Mouse (Mus musculus) lung, postnatal 0 days (tissue): Measurements from ENCODE around the gene Wnt8b. TPM values are rescaled to one million over a fixed set of nuclear protein-coding genes. Genes with fewer than 3 reads are reported as not detected.

ENCODE experiments used
- ATAC-seq: fragments of 200-750 bp; cut with Nextera tagmentation; 2 replicates; pipeline ENCODE4 v1.8.0; 2017; ENCODE audit warnings: moderate library complexity
- DNase-seq: peaks from one replicate; pipeline ENCODE4 v3.0.0-alpha.2; 2016; ENCODE audit warnings: low spot score
- H3K27ac ChIP-seq: fragments of 300-500 bp; sonication (generic); 2 replicates; pipeline ENCODE4 v1.5.1; 2014; ENCODE audit warnings: antibody characterized with exemption, mild to moderate bottlenecking, low read length, mixed read lengths
- H3K27me3 ChIP-seq: fragments of 300-500 bp; sonication (generic); replicated peaks from 2 replicates; pipeline ENCODE4 v1.6.1; 2014; ENCODE audit warnings: low read length, mixed read lengths; ENCODE audit not compliant: insufficient read depth
- H3K36me3 ChIP-seq: fragments of 300-500 bp; sonication (generic); 2 replicates; pipeline ENCODE4 v1.6.1; 2014; ENCODE audit warnings: low read length, mixed read lengths; ENCODE audit not compliant: insufficient read depth
- H3K4me1 ChIP-seq: fragments of 300-500 bp; sonication (generic); 2 replicates; pipeline ENCODE4 v1.6.1; 2014; ENCODE audit warnings: antibody characterized with exemption, low read depth, low read length, mixed read lengths; ENCODE audit not compliant: insufficient read depth
- H3K4me2 ChIP-seq: fragments of 300-500 bp; sonication (generic); replicated peaks from 2 replicates; pipeline ENCODE4 v1.6.1; 2014; ENCODE audit warnings: low read depth, mild to moderate bottlenecking, low read length, moderate library complexity, mixed read lengths
- H3K4me3 ChIP-seq: fragments of 300-500 bp; sonication (generic); 2 replicates; pipeline ENCODE4 v1.5.1; 2014; ENCODE audit warnings: low read depth, low read length
- H3K9ac ChIP-seq: fragments of 300-500 bp; sonication (generic); replicated peaks from 2 replicates; pipeline ENCODE4 v1.6.1; 2014; ENCODE audit warnings: low read depth, mild to moderate bottlenecking
- H3K9me3 ChIP-seq: fragments of 300-500 bp; sonication (generic); 2 replicates; pipeline ENCODE4 v1.6.1; 2016; ENCODE audit warnings: low read length, mixed read lengths
- CTCF ChIP-seq: IDR thresholded peaks from 2 replicates; pipeline ENCODE4 v1.5.1; 2016; ENCODE audit warnings: antibody characterized with exemption, mild to moderate bottlenecking
- EP300 ChIP-seq: IDR thresholded peaks from 2 replicates; pipeline ENCODE4 v1.6.1; 2016; ENCODE audit warnings: antibody characterized with exemption, mild to moderate bottlenecking, control low read depth
- WGBS: fragments of 180-500 bp; shearing (Covaris S2); extraction: QIAGEN DNeasy Blood & Tissue Kit; methylation state at CpG from one replicate; pipeline ENCODE4 v1.1.7; 2014; 5-methylcytosine and 5-hydroxymethylcytosine counted together
- polyA plus RNA-seq: library from polyadenylated mRNA; unstranded; fragments of >200 nt; fragmentation: Nextera tagmentation; extraction: Ambion mirVana; gene quantifications from 2 replicates; pipeline ENCODE4 v1.2.1, GENCODE M21; 2015

Wnt8b gene
- not detected in 2 replicates for polyA plus RNA-seq

DNA sequence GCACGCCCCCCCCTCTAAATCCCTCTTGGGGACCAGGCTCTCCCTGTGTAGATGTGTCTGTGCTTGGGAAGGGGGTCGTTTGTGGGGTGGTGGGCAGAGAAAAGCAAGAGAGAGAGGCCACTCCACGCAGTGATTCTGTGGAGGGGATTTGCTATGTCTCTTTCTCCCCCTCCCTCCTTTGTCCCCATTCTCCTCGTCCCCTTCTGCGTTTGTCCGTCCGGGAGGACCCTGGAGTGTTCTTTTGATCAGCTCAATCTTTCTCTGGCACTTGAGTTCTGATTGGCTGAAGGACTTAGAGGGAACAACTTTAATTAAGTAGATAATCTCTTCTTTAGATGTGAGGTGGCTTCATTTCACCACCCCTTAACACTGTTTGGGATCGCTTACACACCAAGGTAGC, at the start of gene Wnt8b:
TSS of gene Wnt8b (plus strand) at position 345 of the 400 bp plus-strand sequence.
- TF ChIP-seq EP300: no peak
- TF ChIP-seq CTCF: no peak
- H3K4me1 ChIP-seq: no peaks in the 10 kb centered on the region
- 0 out of 2 replicates have a peak, but pooled peaks cover 2% of the 10 kb centered on the region for H3K27me3 ChIP-seq
- H3K4me3 ChIP-seq: no peak within 1 kb of the TSS
- H3K36me3 ChIP-seq: no peaks in the 10 kb centered on the region
- DNase-seq: no peak
- H3K4me2 ChIP-seq: no peak within 1 kb of the TSS
- H3K9ac ChIP-seq: no peak within 1 kb of the TSS
- no peak within 1 kb of the TSS for H3K27ac ChIP-seq
- ATAC-seq: no peak
- H3K9me3 ChIP-seq: no peaks in the 10 kb centered on the region
- WGBS: 32% methylated on average over 8 of the region's 8 CpGs

DNA sequence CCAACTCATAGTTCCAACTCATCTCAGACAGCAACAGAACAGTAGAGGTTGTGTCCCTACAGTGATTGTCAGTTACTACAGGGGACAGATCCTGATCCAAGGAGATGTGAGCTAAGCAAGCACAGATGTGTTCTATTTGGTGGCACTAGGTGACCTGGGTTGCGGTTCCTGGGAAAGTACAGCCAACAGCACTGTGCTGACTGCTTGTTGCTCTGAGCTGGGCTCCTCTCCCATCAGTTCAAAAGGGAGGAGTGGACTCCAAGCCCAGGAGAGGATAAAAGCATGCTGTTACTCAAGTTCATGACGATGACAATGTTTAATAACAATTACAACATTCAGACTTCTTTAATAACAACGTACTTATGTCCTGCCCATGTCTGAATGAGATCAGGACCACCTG, 47.5 kb upstream of the Wnt8b start:
- H3K27ac ChIP-seq: no peak overlapping the region
- H3K4me2 ChIP-seq: no peak overlapping the region
- no peak overlapping the region for H3K9ac ChIP-seq
- H3K4me3 ChIP-seq: no peak overlapping the region
- H3K27me3 ChIP-seq: no peaks in the 10 kb centered on the region
- 77% methylated on average over 3 of the region's 3 CpGs for WGBS
- no peaks in the 10 kb centered on the region for H3K4me1 ChIP-seq
- ATAC-seq (no peak), DNase-seq (no peak)
- TF ChIP-seq EP300 (no peak), CTCF (no peak)
- H3K36me3 ChIP-seq: no peaks in the 10 kb centered on the region
- no peaks in the 10 kb centered on the region for H3K9me3 ChIP-seq

DNA sequence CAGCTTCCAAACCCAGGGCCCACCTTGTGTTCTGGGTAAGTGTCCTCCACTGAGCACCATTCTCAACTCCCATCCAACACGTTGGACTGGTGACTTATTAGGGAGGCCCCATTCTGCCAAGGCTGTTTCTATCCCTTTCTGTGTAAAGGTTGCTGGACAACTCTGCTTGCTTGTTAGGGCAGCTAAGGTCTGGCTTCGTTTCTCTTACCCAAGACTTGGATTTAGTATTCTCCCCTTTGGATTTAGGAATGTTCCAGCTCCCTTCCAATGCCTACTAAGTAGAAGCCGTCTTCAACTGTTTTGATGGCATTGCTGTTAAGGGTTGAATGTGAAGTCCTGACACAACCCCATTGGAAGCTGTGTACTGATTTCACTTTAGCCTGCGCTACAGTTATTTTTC, 45.3 kb upstream of the Wnt8b start:
- TF ChIP-seq EP300: no peak
- TF ChIP-seq CTCF: no peak
- WGBS: 79% methylated on average over 4 of the region's 4 CpGs
- no peak for DNase-seq
- H3K9me3 ChIP-seq: no peaks in the 10 kb centered on the region
- H3K27ac ChIP-seq: no peak overlapping the region
- H3K4me3 ChIP-seq: no peak overlapping the region
- no peaks in the 10 kb centered on the region for H3K36me3 ChIP-seq
- no peak overlapping the region for H3K4me2 ChIP-seq
- no peaks in the 10 kb centered on the region for H3K4me1 ChIP-seq
- no peaks in the 10 kb centered on the region for H3K27me3 ChIP-seq
- no peak for ATAC-seq
- H3K9ac ChIP-seq: no peak overlapping the region

DNA sequence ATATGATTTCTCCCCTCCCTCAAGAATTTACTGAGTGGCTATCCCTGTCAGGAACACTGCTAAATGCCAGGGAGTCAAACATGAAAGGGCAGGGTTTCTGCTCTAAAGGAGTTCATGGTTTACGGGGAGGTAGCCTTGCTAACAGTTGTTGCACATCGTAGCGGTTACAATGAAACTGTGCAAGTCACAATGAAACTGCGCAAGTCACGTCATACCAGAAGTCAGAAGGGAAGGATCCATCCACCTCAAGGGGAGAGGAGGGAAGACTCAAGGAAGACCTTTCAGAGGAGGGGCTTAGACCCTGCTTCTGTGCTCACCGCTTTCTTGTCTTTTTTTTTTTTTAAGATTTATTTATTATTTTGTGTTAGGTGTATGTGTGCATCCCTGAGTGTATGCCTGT, 38.4 kb upstream of the Wnt8b start:
- Histone ChIP-seq H3K4me2 (no peak overlapping the region), H3K27me3 (no peaks in the 10 kb centered on the region), H3K4me3 (no peak overlapping the region), H3K9ac (no peak overlapping the region), H3K36me3 (no peaks in the 10 kb centered on the region), H3K27ac (no peak overlapping the region), H3K4me1 (0 out of 2 replicates have a peak, but pooled peaks cover 3% of the 10 kb centered on the region), H3K9me3 (no peaks in the 10 kb centered on the region)
- WGBS: 68% methylated on average over 6 of the region's 6 CpGs
- no peak for DNase-seq
- ATAC-seq: no peak
- TF ChIP-seq CTCF (no peak), EP300 (no peak)

DNA sequence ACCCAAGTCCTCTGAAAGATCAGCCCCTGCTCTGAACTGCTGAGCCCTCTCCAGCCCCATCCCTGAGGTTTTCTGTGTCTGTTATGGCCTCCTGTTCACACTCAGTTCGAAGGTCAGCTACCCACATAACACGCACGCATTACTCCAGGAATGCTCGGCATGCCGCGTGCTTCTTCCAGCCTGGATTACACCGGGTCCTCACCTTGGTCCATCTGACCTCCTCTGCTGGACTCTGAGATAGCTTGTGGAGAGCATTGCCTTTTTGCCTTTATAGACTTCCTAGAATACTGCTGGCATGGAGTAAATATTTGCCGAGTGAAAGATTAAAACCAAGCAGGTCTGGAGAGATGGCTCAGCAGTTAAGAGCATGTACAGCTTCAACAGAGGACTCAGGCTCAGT, 37.9 kb upstream of the Wnt8b start:
- Histone ChIP-seq H3K36me3 (no peaks in the 10 kb centered on the region), H3K27me3 (no peaks in the 10 kb centered on the region), H3K4me2 (no peak overlapping the region), H3K27ac (no peak overlapping the region), H3K9ac (no peak overlapping the region), H3K4me3 (no peak overlapping the region), H3K9me3 (no peaks in the 10 kb centered on the region), H3K4me1 (0 out of 2 replicates have a peak, but pooled peaks cover 3% of the 10 kb centered on the region)
- DNase-seq (no peak), ATAC-seq (no peak)
- no peak for TF ChIP-seq CTCF
- no peak for TF ChIP-seq EP300
- WGBS: 70% methylated on average over 8 of the region's 8 CpGs

DNA sequence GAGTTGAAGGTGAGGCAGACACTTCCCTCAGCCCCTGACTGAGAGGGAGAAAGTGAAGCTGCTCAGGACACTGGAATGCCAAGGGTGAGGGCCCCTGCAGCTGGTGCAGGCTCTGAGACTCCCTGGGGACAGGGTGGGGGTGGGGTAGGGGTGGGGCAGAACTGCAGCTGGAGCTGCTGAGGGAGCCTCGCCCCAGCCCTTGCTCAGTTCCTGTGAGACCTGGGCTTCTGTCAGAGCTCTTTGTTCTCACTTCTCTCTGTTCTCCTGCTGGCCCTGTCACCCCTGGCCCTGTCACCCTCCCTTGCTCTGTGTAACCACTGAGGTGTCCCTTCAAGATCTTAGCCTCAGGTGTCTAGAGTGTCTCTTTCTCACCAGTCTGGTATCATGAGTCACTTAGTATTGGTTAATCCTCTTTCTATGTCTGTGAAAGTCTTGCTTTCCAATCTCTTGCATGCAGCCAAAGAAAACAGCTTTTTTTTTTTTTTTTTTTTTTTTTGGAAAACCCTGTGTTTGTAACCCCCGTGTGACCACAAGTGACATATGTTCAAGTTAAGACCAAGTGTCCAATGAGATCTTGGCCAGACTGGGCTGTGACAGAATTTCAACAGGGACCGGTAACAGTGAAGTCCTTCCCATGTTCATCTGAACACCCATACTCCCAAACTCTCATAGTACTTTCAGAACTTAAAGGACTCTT, 35.8 kb upstream of the Wnt8b start:
- TF ChIP-seq EP300 (no peak), CTCF (no peak)
- peak; percentile 11 for DNase-seq
- H3K27ac ChIP-seq: no peak overlapping the region
- peak; percentile 46 for ATAC-seq
- no peaks in the 10 kb centered on the region for H3K36me3 ChIP-seq
- no peak overlapping the region for H3K4me2 ChIP-seq
- no peaks in the 10 kb centered on the region for H3K9me3 ChIP-seq
- 56% methylated on average over 2 of the region's 3 CpGs for WGBS
- H3K4me1 ChIP-seq: 0 out of 2 replicates have a peak, but pooled peaks cover 3% of the 10 kb centered on the region
- H3K4me3 ChIP-seq: no peak overlapping the region
- H3K27me3 ChIP-seq: no peaks in the 10 kb centered on the region
- no peak overlapping the region for H3K9ac ChIP-seq
